Mouse (Mus musculus): ENCODE measurements around the gene Gm49321. TPM values are rescaled to one million over a fixed set of nuclear protein-coding genes. Genes with fewer than 3 reads are reported as not detected.

Gm49321 gene
- polyA plus RNA-seq (2011; ENCODE audit: insufficient read length, low read depth, missing spikeins) = 14.7 and 15.7 TPM in 2 replicates

GRCm38 (mm10) chr12:73937353-73937752 lies at the start of gene Gm49321:
Gene Gm49321 (plus strand): TSS chr12:73937653.
- no peak for TF ChIP-seq CTCF (IDR thresholded peaks at IDR 0.05; ENCODE audit: borderline replicate concordance, insufficient read depth, low read length)
- no peak for TF ChIP-seq POLR2A (IDR thresholded peaks at IDR 0.05; ENCODE audit: low read depth, low read length)
- H3K27ac ChIP-seq (ENCODE audit: insufficient read depth, low read length) = no peak within 1 kb of the TSS
- no peaks in the 10 kb centered on the region for H3K4me1 ChIP-seq (ENCODE audit: control insufficient read depth, insufficient read depth, low read length)
- H3K4me3 ChIP-seq (ENCODE audit: insufficient read depth, low read length) = no peak within 1 kb of the TSS

- Histone ChIP-seq H3K4me1 (ENCODE audit: control insufficient read depth, insufficient read depth, low read length) (peaks cover 7% of the 10 kb centered on the region), H3K4me3 (ENCODE audit: insufficient read depth, low read length) (no peak overlapping the region), H3K27ac (ENCODE audit: insufficient read depth, low read length) (no peak overlapping the region)
- TF ChIP-seq POLR2A (IDR thresholded peaks at IDR 0.05; ENCODE audit: low read depth, low read length) (no peak), CTCF (IDR thresholded peaks at IDR 0.05; ENCODE audit: borderline replicate concordance, insufficient read depth, low read length) (no peak)
Observed at GRCm38 (mm10) chr12:73888003-73888783, 49.3 kb upstream of the Gm49321 start.

- no peak overlapping the region for H3K27ac ChIP-seq (ENCODE audit: insufficient read depth, low read length)
- H3K4me1 ChIP-seq (ENCODE audit: control insufficient read depth, insufficient read depth, low read length) = peaks cover 7% of the 10 kb centered on the region
- TF ChIP-seq POLR2A (IDR thresholded peaks at IDR 0.05; ENCODE audit: low read depth, low read length) (no peak), CTCF (IDR thresholded peaks at IDR 0.05; ENCODE audit: borderline replicate concordance, insufficient read depth, low read length) (no peak)
- H3K4me3 ChIP-seq (ENCODE audit: insufficient read depth, low read length) = no peak overlapping the region
Observed at GRCm38 (mm10) chr12:73889571-73889970, 47.9 kb upstream of the Gm49321 start.

- no peak overlapping the region for H3K27ac ChIP-seq (ENCODE audit: insufficient read depth, low read length)
- TF ChIP-seq POLR2A (IDR thresholded peaks at IDR 0.05; ENCODE audit: low read depth, low read length) = no peak
- H3K4me1 ChIP-seq (ENCODE audit: control insufficient read depth, insufficient read depth, low read length) = peaks cover 9% of the 10 kb centered on the region
- no peak overlapping the region for H3K4me3 ChIP-seq (ENCODE audit: insufficient read depth, low read length)
Observed at GRCm38 (mm10) chr12:73890086-73890485, 47.4 kb upstream of the Gm49321 start.

- Histone ChIP-seq H3K4me1 (ENCODE audit: control insufficient read depth, insufficient read depth, low read length) (peaks cover 9% of the 10 kb centered on the region), H3K4me3 (ENCODE audit: insufficient read depth, low read length) (no peak overlapping the region), H3K27ac (ENCODE audit: insufficient read depth, low read length) (no peak overlapping the region)
- TF ChIP-seq POLR2A (IDR thresholded peaks at IDR 0.05; ENCODE audit: low read depth, low read length) (no peak), CTCF (IDR thresholded peaks at IDR 0.05; ENCODE audit: borderline replicate concordance, insufficient read depth, low read length) (no peak)
Observed at GRCm38 (mm10) chr12:73892616-73893015, 44.8 kb upstream of the Gm49321 start.

- no peak for TF ChIP-seq CTCF (IDR thresholded peaks at IDR 0.05; ENCODE audit: borderline replicate concordance, insufficient read depth, low read length)
- TF ChIP-seq POLR2A (IDR thresholded peaks at IDR 0.05; ENCODE audit: low read depth, low read length) = no peak
- Histone ChIP-seq H3K4me1 (ENCODE audit: control insufficient read depth, insufficient read depth, low read length) (peaks cover 2% of the 10 kb centered on the region), H3K27ac (ENCODE audit: insufficient read depth, low read length) (peak overlapping the region; percentile 35; the same call in 1 of the 2 replicates), H3K4me3 (ENCODE audit: insufficient read depth, low read length) (no peak overlapping the region)
Observed at GRCm38 (mm10) chr12:73894838-73895237, 42.6 kb upstream of the Gm49321 start.

GRCm38 (mm10) chr12:73895674-73896073 lies 41.8 kb upstream of the Gm49321 start:
- H3K4me3 ChIP-seq (ENCODE audit: insufficient read depth, low read length) = no peak overlapping the region
- H3K27ac ChIP-seq (ENCODE audit: insufficient read depth, low read length) = peak overlapping the region; percentile 35; the same call in 1 of the 2 replicates
- peaks cover 2% of the 10 kb centered on the region for H3K4me1 ChIP-seq (ENCODE audit: control insufficient read depth, insufficient read depth, low read length)
- no peak for TF ChIP-seq CTCF (IDR thresholded peaks at IDR 0.05; ENCODE audit: borderline replicate concordance, insufficient read depth, low read length)
- no peak for TF ChIP-seq POLR2A (IDR thresholded peaks at IDR 0.05; ENCODE audit: low read depth, low read length)

- no peak for TF ChIP-seq CTCF (IDR thresholded peaks at IDR 0.05; ENCODE audit: borderline replicate concordance, insufficient read depth, low read length)
- no peak for TF ChIP-seq POLR2A (IDR thresholded peaks at IDR 0.05; ENCODE audit: low read depth, low read length)
- Histone ChIP-seq H3K4me3 (ENCODE audit: insufficient read depth, low read length) (no peak overlapping the region), H3K4me1 (ENCODE audit: control insufficient read depth, insufficient read depth, low read length) (peaks cover 2% of the 10 kb centered on the region), H3K27ac (ENCODE audit: insufficient read depth, low read length) (no peak overlapping the region)
Observed at GRCm38 (mm10) chr12:73896471-73896870, 41.0 kb upstream of the Gm49321 start.

GRCm38 (mm10) chr12:73898281-73898680 lies 39.2 kb upstream of the Gm49321 start:
- TF ChIP-seq CTCF (IDR thresholded peaks at IDR 0.05; ENCODE audit: borderline replicate concordance, insufficient read depth, low read length) = no peak
- TF ChIP-seq POLR2A (IDR thresholded peaks at IDR 0.05; ENCODE audit: low read depth, low read length) = no peak
- Histone ChIP-seq H3K4me3 (ENCODE audit: insufficient read depth, low read length) (no peak overlapping the region), H3K27ac (ENCODE audit: insufficient read depth, low read length) (no peak overlapping the region), H3K4me1 (ENCODE audit: control insufficient read depth, insufficient read depth, low read length) (peaks cover 2% of the 10 kb centered on the region)

- Histone ChIP-seq H3K4me1 (ENCODE audit: control insufficient read depth, insufficient read depth, low read length) (peaks cover 4% of the 10 kb centered on the region), H3K27ac (ENCODE audit: insufficient read depth, low read length) (no peak overlapping the region), H3K4me3 (ENCODE audit: insufficient read depth, low read length) (no peak overlapping the region)
- TF ChIP-seq POLR2A (IDR thresholded peaks at IDR 0.05; ENCODE audit: low read depth, low read length) (no peak), CTCF (IDR thresholded peaks at IDR 0.05; ENCODE audit: borderline replicate concordance, insufficient read depth, low read length) (no peak)
Observed at GRCm38 (mm10) chr12:73904133-73904934, 33.1 kb upstream of the Gm49321 start.
